Mouse (Mus musculus): Measurements from ENCODE around the gene Cnot6l.

Gene Cnot6l

GRCm38 (mm10) chr5:96161578-96162398, 2.2 kb downstream of the Cnot6l start:
- peak; percentile 82 for DNase-seq

DNA sequence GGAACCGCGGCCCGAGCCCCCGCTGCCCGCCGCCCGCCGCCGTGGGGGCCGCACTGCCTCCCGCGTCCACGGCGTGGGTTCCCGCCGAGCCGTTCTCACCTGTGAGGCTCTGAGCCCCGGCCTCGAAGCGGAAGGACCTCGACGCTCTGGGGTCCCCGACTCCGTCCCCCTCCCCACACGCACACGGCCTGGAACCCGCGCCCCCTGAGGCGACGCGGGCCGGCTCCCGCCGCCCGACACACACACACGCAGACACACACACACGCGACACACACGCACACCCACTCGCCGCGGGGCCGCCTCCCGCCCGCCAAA, 2.8 kb downstream of the Cnot6l start:
- DNase-seq: no peak

- peak; percentile 47 for DNase-seq
Measured at GRCm38 (mm10) chr5:96160467-96161262, 3.3 kb downstream of the Cnot6l start.

GRCm38 (mm10) chr5:96142351-96142750, 21.6 kb downstream of the Cnot6l start:
- DNase-seq: no peak

DNA sequence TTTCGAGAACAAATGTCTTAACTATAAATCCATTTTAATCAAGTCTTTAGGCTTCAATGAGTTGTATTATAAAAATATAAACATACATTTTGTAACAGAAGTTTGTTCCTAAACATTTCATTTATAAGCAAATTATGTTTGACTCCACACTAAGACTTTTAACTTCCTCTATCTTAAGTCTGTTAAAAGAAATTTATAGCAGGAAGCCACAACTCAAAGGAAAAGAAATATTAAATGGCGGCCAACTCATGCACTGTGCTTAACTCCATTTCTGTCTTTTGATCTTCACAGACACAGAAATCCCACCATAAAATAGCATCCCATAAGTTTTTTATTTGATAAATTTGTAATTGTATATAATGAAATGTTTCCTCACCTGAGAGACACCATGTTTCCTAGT, 33.3 kb downstream of the Cnot6l start:
- DNase-seq: no peak

GRCm38 (mm10) chr5:96126856-96127255, 37.1 kb downstream of the Cnot6l start:
- no peak for DNase-seq

DNA sequence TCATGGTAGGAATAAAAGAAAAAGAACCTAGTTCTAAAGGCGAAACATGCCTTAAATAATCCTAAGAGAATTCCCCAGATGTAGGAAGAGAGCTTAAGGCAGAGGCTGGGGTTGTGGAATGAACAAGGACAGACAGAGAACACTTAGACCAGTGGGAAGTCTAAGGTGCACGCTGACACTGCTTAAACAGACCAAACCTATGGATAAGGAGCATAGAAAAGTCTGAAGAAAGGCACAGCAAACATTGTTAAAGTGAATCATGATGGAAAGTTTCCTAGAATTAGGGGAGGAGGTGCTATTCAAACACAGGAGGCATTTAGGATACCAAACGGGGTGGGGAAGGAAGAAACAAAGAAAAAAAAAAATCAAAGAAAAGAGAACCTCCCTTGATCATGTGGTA, 49.0 kb downstream of the Cnot6l start:
- DNase-seq: no peak

GRCm38 (mm10) chr5:96104644-96105043, 59.3 kb downstream of the Cnot6l start:
- DNase-seq: no peak

- no peak for DNase-seq
Measured at GRCm38 (mm10) chr5:96091468-96091867, 72.5 kb downstream of the Cnot6l start.

DNA sequence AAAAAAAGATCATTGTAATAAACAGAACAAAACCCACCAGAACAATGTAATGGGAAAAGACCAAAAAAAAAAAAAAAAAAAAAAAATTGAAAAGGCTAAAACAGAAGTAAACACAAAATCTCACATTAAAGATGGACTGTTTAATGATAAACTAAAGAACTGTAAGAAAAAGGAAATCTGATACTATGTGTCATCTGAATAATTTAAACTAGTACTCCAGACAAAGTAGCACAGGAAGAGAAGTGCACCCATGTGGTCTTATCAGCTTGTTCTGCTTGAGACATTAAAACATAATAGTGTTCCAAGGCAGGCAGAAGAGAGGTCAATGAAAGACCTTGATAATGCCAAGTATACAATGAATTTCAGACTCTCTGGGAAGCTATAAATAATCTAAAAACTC, 78.6 kb downstream of the Cnot6l start:
- no peak for DNase-seq

GRCm38 (mm10) chr5:96079026-96079425, 84.9 kb downstream of the Cnot6l start:
- DNase-seq: no peak

GRCm38 (mm10) chr5:96065591-96065990, 98.4 kb downstream of the Cnot6l start:
- DNase-seq: no peak

- DNase-seq: no peak
Measured at GRCm38 (mm10) chr5:96042492-96042891, 121.5 kb downstream of the Cnot6l start.

DNA sequence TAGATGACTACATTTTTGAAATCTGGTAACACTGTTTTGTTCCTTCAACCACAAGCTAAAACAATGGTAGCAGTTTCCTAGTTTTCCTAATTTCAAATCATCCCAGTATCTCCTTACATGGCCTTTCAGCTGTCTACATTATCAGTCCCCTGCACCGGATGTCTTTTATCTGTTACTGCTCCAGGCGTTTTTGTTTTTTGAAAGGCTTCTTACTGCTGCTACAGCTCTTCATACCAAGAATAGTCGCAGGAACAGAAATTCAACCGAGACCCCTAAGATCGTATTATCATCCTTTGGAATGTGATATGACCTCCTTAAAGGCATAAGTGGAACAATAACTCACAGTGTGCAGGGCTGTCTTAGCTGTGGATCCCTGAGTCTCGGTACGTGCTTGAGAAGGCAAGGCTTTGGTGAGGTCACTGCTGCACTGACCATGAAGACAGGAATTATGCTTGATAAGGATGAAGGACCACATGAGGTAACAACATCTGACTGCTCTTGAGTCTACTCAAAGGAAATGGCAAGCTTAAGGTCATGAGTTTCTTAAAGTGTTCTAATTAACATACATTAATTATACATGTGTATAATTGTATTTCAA, 122.4 kb downstream of the Cnot6l start:
- no peak for DNase-seq

- no peak for DNase-seq
Measured at GRCm38 (mm10) chr5:96039188-96039840, 124.7 kb downstream of the Cnot6l start.

DNA sequence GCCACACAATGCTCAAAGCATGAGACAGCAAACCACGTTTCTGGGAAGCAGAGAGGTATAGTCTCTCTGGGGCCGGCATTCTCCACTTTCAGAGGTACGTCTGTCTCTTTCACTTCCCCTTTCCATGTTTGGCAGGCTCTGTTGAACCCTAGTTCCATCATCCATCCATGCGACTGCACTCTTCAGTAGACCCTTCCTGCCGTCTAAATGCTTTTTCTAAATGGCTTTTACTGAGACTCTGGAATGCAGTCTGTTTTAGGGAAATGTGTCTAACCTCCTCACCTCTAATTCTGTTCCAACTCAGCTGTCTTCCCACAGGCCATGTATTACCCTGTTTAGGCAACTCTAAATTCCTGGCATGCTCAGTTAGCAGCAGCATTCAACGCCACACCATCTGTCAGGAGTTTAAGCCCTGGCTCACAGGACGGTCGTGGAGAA, 126.3 kb downstream of the Cnot6l start:
- DNase-seq: no peak

DNA sequence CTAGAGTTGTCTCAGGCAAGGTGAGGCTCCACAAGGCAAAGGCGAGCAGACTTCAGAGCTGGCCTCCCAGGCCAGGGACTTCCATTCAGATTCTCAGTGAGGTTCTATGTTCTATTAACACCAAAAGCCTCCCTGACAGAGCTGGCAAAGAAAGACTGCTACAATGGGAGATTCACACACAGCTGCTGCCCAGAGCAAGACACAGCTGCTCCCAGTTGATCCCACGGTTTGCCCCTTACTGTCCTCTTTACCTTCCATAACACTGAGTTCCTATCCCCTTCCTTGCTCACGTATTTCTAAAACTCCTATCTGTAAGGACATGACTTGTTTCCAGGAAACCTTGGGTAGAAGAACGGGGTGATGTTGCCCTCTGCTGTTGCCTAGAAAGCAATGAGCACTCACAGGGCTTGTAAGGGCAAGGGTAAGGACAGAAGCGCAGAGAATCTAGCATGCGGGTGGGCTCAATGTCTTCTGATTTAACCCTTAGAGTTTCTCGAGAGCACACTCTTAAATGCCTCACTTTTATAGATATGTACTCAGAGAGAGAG, 127.8 kb downstream of the Cnot6l start:
- no peak for DNase-seq

DNA sequence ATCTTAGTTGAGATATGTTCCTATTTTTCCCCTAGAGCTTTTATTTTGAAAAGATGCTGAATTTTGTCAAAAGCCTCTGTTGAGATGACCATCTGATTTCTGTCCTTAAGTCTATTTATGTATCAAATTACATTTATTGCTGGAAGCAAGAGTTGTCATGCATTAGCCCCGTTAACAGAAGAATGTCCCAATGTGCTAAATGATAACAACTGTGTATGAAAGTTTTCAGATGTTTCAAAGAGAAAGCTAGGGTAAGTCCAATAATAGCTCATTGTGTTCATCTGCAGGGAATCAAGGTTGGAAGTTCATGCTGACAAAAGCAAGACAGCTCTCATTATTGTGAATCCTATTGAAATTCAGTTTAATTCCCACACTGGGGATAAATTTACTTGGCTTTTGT, 129.9 kb downstream of the Cnot6l start:
- no peak for DNase-seq

- DNase-seq: no peak
Measured at GRCm38 (mm10) chr5:96029821-96030220, 134.2 kb downstream of the Cnot6l start.

Data from thymus, postnatal 25 days (tissue).